Mouse (Mus musculus): Measurements from ENCODE around the gene U2af2. TPM values are rescaled to one million over a fixed set of nuclear protein-coding genes. Genes with fewer than 3 reads are reported as not detected.

The U2af2 gene
- polyA plus RNA-seq, 1 experiment, result 159 TPM

DNA sequence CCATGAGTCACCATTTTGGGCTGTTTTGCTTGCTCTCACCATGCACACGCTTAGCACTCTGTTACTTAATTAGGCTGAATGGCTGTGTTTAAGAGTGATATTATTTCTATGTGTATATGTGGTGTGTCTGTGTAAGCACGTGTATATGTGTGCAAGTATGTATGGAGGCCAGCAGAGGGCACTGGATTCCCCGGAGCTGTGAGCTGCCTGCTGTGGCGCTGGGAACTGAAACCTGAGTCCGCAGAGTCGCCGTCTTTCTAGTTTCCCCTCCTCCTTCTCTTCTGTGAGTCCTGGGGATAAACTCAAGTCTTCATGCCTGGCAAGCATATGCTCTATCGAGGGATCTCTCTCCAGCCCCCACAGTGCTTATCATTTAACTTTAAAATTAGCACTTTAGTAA lies 47.4 kb downstream of the U2af2 start:
- no peak overlapping the region for H3ac ChIP-seq (ENCODE audit: control insufficient read depth, insufficient read length)
- TF ChIP-seq E2F4 (IDR thresholded peaks at IDR 0.05; ENCODE audit: insufficient read depth), result no peak
- no peak for TF ChIP-seq TCF12 (IDR thresholded peaks at IDR 0.05; ENCODE audit: insufficient read depth, poor library complexity, severe bottlenecking)
- no peak for TF ChIP-seq CEBPB (IDR thresholded peaks at IDR 0.05; ENCODE audit: insufficient read depth, poor library complexity, severe bottlenecking)
- no peak for TF ChIP-seq MYOG (IDR thresholded peaks at IDR 0.05; ENCODE audit: control insufficient read depth in 1 of 3, insufficient read depth in 1 of 3, insufficient read length in 2 of 3, low read depth in 2 of 3)
- TF ChIP-seq MYOD1 (IDR thresholded peaks at IDR 0.05; ENCODE audit: control insufficient read depth in 1 of 3, insufficient read length in 2 of 3, low read depth in 2 of 3), result no peak
- TF ChIP-seq POLR2A (IDR thresholded peaks at IDR 0.05; ENCODE audit: insufficient read length, low read depth), result no peak
- no peak for TF ChIP-seq TCF3 (IDR thresholded peaks at IDR 0.05; ENCODE audit: insufficient read length, low read depth)
- no peak for TF ChIP-seq POLR2AphosphoS2 (IDR thresholded peaks at IDR 0.05; ENCODE audit: insufficient read length, low read depth)
- TF ChIP-seq USF1 (IDR thresholded peaks at IDR 0.05; ENCODE audit: low read depth), result no peak
- TF ChIP-seq SRF (IDR thresholded peaks at IDR 0.05; ENCODE audit: control insufficient read depth, insufficient read length, low read depth), result no peak
- no peaks in the 10 kb centered on the region for H3K27me3 ChIP-seq (ENCODE audit: control insufficient read depth, insufficient read depth, insufficient read length)
- no peak overlapping the region for H3K4me3 ChIP-seq
- H3K4me2 ChIP-seq (ENCODE audit: low read depth), result no peak overlapping the region
- H3K36me3 ChIP-seq (ENCODE audit: control insufficient read depth, insufficient read depth), result no peaks in the 10 kb centered on the region
- no peaks in the 10 kb centered on the region for H3K79me2 ChIP-seq (ENCODE audit: control insufficient read depth, insufficient read depth)

DNA sequence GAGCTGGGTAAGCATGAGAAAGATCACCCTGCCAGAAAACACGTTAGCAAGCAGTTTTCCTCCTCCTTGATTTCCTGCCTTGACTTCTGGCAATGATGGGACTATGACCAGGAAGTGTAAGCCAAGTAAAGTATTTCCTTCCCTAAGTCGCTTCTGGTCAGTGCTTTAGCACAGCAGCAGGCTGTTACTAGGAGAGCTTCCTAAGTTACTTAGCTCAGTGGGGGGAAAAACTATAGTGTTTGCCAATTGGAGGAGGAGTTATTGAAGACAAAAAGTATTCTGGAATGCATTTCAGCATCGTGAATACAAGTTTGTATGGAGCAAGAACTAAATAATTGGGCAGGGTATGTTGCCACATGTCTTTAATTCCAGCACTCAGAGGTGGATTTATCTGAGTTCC lies 50.8 kb downstream of the U2af2 start:
- no peak overlapping the region for H3K4me2 ChIP-seq (ENCODE audit: low read depth)
- H3K4me3 ChIP-seq, result no peak overlapping the region
- H3K27me3 ChIP-seq (ENCODE audit: control insufficient read depth, insufficient read depth, insufficient read length), result no peaks in the 10 kb centered on the region
- TF ChIP-seq POLR2AphosphoS2 (IDR thresholded peaks at IDR 0.05; ENCODE audit: insufficient read length, low read depth) (no peak), TCF12 (IDR thresholded peaks at IDR 0.05; ENCODE audit: insufficient read depth, poor library complexity, severe bottlenecking) (no peak), MYOG (IDR thresholded peaks at IDR 0.05; ENCODE audit: control insufficient read depth in 1 of 3, insufficient read depth in 1 of 3, insufficient read length in 2 of 3, low read depth in 2 of 3) (no peak), REST (IDR thresholded peaks at IDR 0.05; ENCODE audit: insufficient read depth, insufficient read length) (no peak), TCF3 (IDR thresholded peaks at IDR 0.05; ENCODE audit: insufficient read length, low read depth) (no peak), POLR2A (IDR thresholded peaks at IDR 0.05; ENCODE audit: insufficient read length, low read depth) (no peak), USF1 (IDR thresholded peaks at IDR 0.05; ENCODE audit: low read depth) (no peak), E2F4 (IDR thresholded peaks at IDR 0.05; ENCODE audit: insufficient read depth) (no peak), SRF (IDR thresholded peaks at IDR 0.05; ENCODE audit: control insufficient read depth, insufficient read length, low read depth) (no peak), MYOD1 (IDR thresholded peaks at IDR 0.05; ENCODE audit: control insufficient read depth in 1 of 3, insufficient read length in 2 of 3, low read depth in 2 of 3) (no peak), MAX (IDR thresholded peaks at IDR 0.05; ENCODE audit: low read depth) (no peak), CEBPB (IDR thresholded peaks at IDR 0.05; ENCODE audit: insufficient read depth, poor library complexity, severe bottlenecking) (no peak)
- H3ac ChIP-seq (ENCODE audit: control insufficient read depth, insufficient read length), result no peak overlapping the region
- H3K36me3 ChIP-seq (ENCODE audit: control insufficient read depth, insufficient read depth), result no peaks in the 10 kb centered on the region
- H3K79me2 ChIP-seq (ENCODE audit: control insufficient read depth, insufficient read depth), result no peaks in the 10 kb centered on the region

DNA sequence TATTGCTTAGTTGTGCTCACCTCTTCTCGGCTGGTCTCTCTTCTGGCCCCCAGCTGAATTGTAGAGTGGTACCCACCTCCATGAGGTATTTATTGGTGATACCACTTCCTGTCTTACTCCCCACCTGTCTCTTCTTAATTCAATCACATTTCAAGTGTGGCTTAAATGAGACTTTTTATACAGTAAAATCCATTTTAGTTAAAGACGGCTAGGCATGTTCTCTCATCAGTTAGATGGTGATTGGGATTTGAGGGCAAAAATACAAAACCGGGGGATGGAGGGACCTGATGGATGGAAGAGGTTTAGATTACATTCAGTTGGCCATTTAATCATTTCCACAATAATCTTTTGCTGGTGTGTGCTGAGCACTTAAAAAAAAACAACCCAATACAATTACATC lies 54.9 kb downstream of the U2af2 start, which contains the start of gene Rfpl4:
Gene Rfpl4, minus strand, starts transcription at position 101 of the 400 bp plus-strand sequence.
- Histone ChIP-seq H3K79me2 (ENCODE audit: control insufficient read depth, insufficient read depth) (no peaks in the 10 kb centered on the region), H3ac (ENCODE audit: control insufficient read depth, insufficient read length) (no peak within 1 kb of the TSS), H3K4me3 (no peak within 1 kb of the TSS), H3K27me3 (ENCODE audit: control insufficient read depth, insufficient read depth, insufficient read length) (no peaks in the 10 kb centered on the region), H3K36me3 (ENCODE audit: control insufficient read depth, insufficient read depth) (no peaks in the 10 kb centered on the region), H3K4me2 (ENCODE audit: low read depth) (no peak within 1 kb of the TSS)
- TF ChIP-seq POLR2A (IDR thresholded peaks at IDR 0.05; ENCODE audit: insufficient read length, low read depth) (no peak), USF1 (IDR thresholded peaks at IDR 0.05; ENCODE audit: low read depth) (no peak), MYOD1 (IDR thresholded peaks at IDR 0.05; ENCODE audit: control insufficient read depth in 1 of 3, insufficient read length in 2 of 3, low read depth in 2 of 3) (no peak), CEBPB (IDR thresholded peaks at IDR 0.05; ENCODE audit: insufficient read depth, poor library complexity, severe bottlenecking) (no peak), POLR2AphosphoS2 (IDR thresholded peaks at IDR 0.05; ENCODE audit: insufficient read length, low read depth) (no peak)

DNA sequence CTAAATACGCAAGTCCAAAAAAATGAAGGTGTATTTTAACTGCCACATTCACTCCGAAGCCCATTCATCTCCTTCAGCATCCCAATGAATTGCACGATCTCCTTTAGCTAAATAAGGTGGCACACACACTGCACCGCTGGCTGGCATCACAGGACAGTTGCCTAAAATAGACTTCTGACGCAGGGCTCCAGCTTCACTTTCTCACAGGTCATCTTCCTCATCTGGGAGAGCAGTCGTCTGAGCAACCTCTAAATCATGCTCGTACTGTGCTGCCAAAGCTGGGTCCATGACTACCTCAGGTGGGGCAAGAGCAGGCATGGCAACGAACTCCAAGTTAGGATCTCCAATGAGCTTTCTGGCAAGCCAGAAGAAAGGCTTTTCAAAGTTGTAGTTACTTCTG lies 63.1 kb downstream of the U2af2 start:
- H3K27me3 ChIP-seq (ENCODE audit: control insufficient read depth, insufficient read depth, insufficient read length), result no peaks in the 10 kb centered on the region
- no peak for TF ChIP-seq MAX (IDR thresholded peaks at IDR 0.05; ENCODE audit: low read depth)
- TF ChIP-seq E2F4 (IDR thresholded peaks at IDR 0.05; ENCODE audit: insufficient read depth), result no peak
- no peak for TF ChIP-seq USF1 (IDR thresholded peaks at IDR 0.05; ENCODE audit: low read depth)
- TF ChIP-seq TCF12 (IDR thresholded peaks at IDR 0.05; ENCODE audit: insufficient read depth, poor library complexity, severe bottlenecking), result no peak
- TF ChIP-seq POLR2AphosphoS2 (IDR thresholded peaks at IDR 0.05; ENCODE audit: insufficient read length, low read depth), result no peak
- TF ChIP-seq SRF (IDR thresholded peaks at IDR 0.05; ENCODE audit: control insufficient read depth, insufficient read length, low read depth), result no peak
- no peak for TF ChIP-seq MYOG (IDR thresholded peaks at IDR 0.05; ENCODE audit: control insufficient read depth in 1 of 3, insufficient read depth in 1 of 3, insufficient read length in 2 of 3, low read depth in 2 of 3)
- no peak for TF ChIP-seq TCF3 (IDR thresholded peaks at IDR 0.05; ENCODE audit: insufficient read length, low read depth)
- no peak for TF ChIP-seq CEBPB (IDR thresholded peaks at IDR 0.05; ENCODE audit: insufficient read depth, poor library complexity, severe bottlenecking)
- H3K4me2 ChIP-seq (ENCODE audit: low read depth), result no peak overlapping the region
- H3K79me2 ChIP-seq (ENCODE audit: control insufficient read depth, insufficient read depth), result no peaks in the 10 kb centered on the region
- no peak overlapping the region for H3ac ChIP-seq (ENCODE audit: control insufficient read depth, insufficient read length)
- no peak overlapping the region for H3K4me3 ChIP-seq
- no peaks in the 10 kb centered on the region for H3K36me3 ChIP-seq (ENCODE audit: control insufficient read depth, insufficient read depth)
